Mouse (Mus musculus): ENCODE results near the gene Bricd5. TPM values are rescaled to one million over a fixed set of nuclear protein-coding genes. Genes with fewer than 3 reads are reported as not detected.

Bricd5 gene
- total and polyA plus RNA-seq, 3 experiments = 0.98 TPM; not detected in 2

DNA sequence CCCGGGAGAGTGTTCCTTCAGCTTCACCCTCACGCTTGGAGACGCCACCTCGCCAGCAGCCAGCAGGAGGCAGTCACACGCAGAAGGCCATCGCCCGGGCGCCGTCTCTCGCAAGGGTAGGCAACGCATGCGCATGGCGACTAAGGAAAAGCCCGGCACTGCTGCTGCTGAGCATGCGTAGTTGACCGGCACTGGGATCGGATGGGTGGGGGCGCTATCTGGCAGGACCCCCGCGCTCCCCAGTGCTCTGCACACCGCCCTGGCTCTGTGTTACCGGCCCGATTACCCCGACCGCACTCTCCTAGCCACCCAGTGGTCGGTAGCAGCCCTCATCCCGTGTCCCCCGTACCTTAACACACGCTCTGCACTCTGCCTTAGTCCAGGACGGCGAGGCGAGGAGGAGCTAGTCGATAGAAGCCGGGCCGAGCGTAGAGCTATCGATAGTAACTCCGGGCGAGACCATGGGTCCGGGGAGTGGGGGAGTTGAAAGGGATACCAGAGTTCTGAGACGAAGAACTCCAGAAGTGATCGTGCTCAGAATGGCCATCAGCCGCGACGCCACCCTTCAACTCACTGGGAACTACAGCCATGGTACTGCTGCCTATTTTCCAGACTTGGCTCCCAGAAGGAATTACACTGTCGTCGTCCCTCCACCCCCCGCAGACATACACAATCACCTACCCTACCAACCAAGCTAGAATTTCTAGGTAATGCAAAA lies 5.1 kb downstream of the Bricd5 start, which contains the start of gene Mlst8:
Gene Mlst8 (minus strand): TSS at position 416 of the 718 bp plus-strand sequence.
- no peaks in the 10 kb centered on the region for H3K79me2 ChIP-seq (replicated peaks; ENCODE audit: control insufficient read depth, extremely low read depth, insufficient read depth, poor library complexity, severe bottlenecking)
- H3K27me3 ChIP-seq (replicated peaks) = no peaks in the 10 kb centered on the region
- H3K36me3 ChIP-seq (replicated peaks in 1 of 2; ENCODE audit: control insufficient read depth in 1 of 2, insufficient read depth in 1 of 2, low read length in 1 of 2) = peaks cover 31 to 41% of the 10 kb centered on the region in 2 experiments
- dilution Hi-C loops (cut with MboI; ENCODE audit: extremely low pct_ligation_motif_present, extremely low pct_unique_long_range_greater_than_20kb, low sequenced_read_pairs) = no loop called here
- H3K9me3 ChIP-seq (replicated peaks; ENCODE audit: low read length) = no peaks in the 10 kb centered on the region
- TF ChIP-seq ZKSCAN1 (IDR thresholded peaks at IDR 0.05; ENCODE audit: borderline replicate concordance, low read depth, low read length) (no peak), RAD21 (IDR thresholded peaks at IDR 0.05; ENCODE audit: low read depth, low read length) (peak; percentile 61), POLR2AphosphoS2 (IDR thresholded peaks at IDR 0.05; ENCODE audit: low read depth, low read length) (no peak; the same call in 1 of the 2 replicates), NRF1 (IDR thresholded peaks at IDR 0.05; ENCODE audit: low read depth, low read length) (peak; percentile 98), KAT2A (IDR thresholded peaks at IDR 0.05; ENCODE audit: insufficient replicate concordance, low read length) (no peak), CHD2 (IDR thresholded peaks at IDR 0.05; ENCODE audit: low read length) (no peak), CHD1 (IDR thresholded peaks at IDR 0.05; ENCODE audit: low read depth, low read length) (peak; percentile 99), PAX5 (IDR thresholded peaks at IDR 0.05; ENCODE audit: low read length) (no peak), MXI1 (IDR thresholded peaks at IDR 0.05; ENCODE audit: low read depth, low read length) (peak; percentile 42), USF2 (conservative IDR thresholded peaks at IDR 0.05; ENCODE audit: low read depth, low read length) (no peak), JUND (conservative IDR thresholded peaks at IDR 0.05; ENCODE audit: low read depth, low read length) (peak; percentile 45; the same call in 1 of the 2 replicates), IRF4 (IDR thresholded peaks at IDR 0.05; ENCODE audit: low read depth, low read length) (0 out of 2 replicates have a peak, but pooled peaks have one; percentile 27), JUN (IDR thresholded peaks at IDR 0.05; ENCODE audit: insufficient read depth, low read depth, low read length) (no peak), ZC3H11A (IDR thresholded peaks at IDR 0.05; ENCODE audit: low read depth, low read length) (no peak), CTCF (conservative IDR thresholded peaks at IDR 0.05 in 1 of 2, IDR thresholded peaks at IDR 0.05 in 1 of 2; ENCODE audit: low read depth in 2 of 2, low read length in 2 of 2) (peak in 1 of 2 experiments; percentile 88; a peak in 3 of 4 replicates), EP300 (IDR thresholded peaks at IDR 0.05; ENCODE audit: low read length) (no peak), MAFK (IDR thresholded peaks at IDR 0.05; ENCODE audit: insufficient replicate concordance, low read length) (no peak), NELFE (IDR thresholded peaks at IDR 0.05; ENCODE audit: low read depth, low read length) (no peak; the same call in none of the 2 replicates), TBP (conservative IDR thresholded peaks at IDR 0.05; ENCODE audit: low read depth, low read length) (peak; percentile 34; the same call in 1 of the 2 replicates), MAX (IDR thresholded peaks at IDR 0.05; ENCODE audit: low read length) (no peak), E2F4 (IDR thresholded peaks at IDR 0.05; ENCODE audit: insufficient replicate concordance, low read depth, low read length) (no peak), MYC (IDR thresholded peaks at IDR 0.05; ENCODE audit: low read depth, low read length) (no peak), MAZ (IDR thresholded peaks at IDR 0.05; ENCODE audit: low read depth, low read length) (peak; percentile 80; the same call in 1 of the 2 replicates), HCFC1 (IDR thresholded peaks at IDR 0.05; ENCODE audit: low read depth, low read length) (peak; percentile 82), UBTF (IDR thresholded peaks at IDR 0.05; ENCODE audit: low read depth, low read length) (no peak), POLR2A (IDR thresholded peaks at IDR 0.05; ENCODE audit: low read depth, low read length) (peak; percentile 93), MEF2A (IDR thresholded peaks at IDR 0.05; ENCODE audit: borderline replicate concordance, low read depth, low read length) (peak; percentile 21; the same call in 1 of the 2 replicates), USF1 (IDR thresholded peaks at IDR 0.05; ENCODE audit: low read depth, low read length) (no peak), TCF12 (IDR thresholded peaks at IDR 0.05; ENCODE audit: low read depth, low read length) (peak; percentile 61), SIN3A (IDR thresholded peaks at IDR 0.05; ENCODE audit: low read length) (peak; percentile 57), ELF1 (IDR thresholded peaks at IDR 0.05; ENCODE audit: low read depth, low read length) (peak; percentile 73), ZMIZ1 (IDR thresholded peaks at IDR 0.05; ENCODE audit: low read depth, low read length) (peak; percentile 55; the same call in 1 of the 2 replicates), RCOR1 (conservative IDR thresholded peaks at IDR 0.05; ENCODE audit: low read depth, low read length) (no peak), ETS1 (conservative IDR thresholded peaks at IDR 0.05; ENCODE audit: low read depth, low read length) (no peak), SMC3 (IDR thresholded peaks at IDR 0.05; ENCODE audit: low read depth, low read length) (peak; percentile 74), ZNF384 (IDR thresholded peaks at IDR 0.05; ENCODE audit: low read depth, low read length) (no peak), BHLHE40 (IDR thresholded peaks at IDR 0.05; ENCODE audit: low read depth, low read length) (no peak), GABPA (IDR thresholded peaks at IDR 0.05; ENCODE audit: insufficient replicate concordance, low read depth, low read length) (no peak; the same call in 1 of the 2 replicates)
- peak within 1 kb of the TSS; percentile 72 to 81 (median 73) for H3K4me3 ChIP-seq (replicated peaks in 1 of 3; ENCODE audit: low read depth in 2 of 3, low read length in 2 of 3, poor library complexity in 1 of 3)
- H3K9ac ChIP-seq (ENCODE audit: insufficient read depth, low read depth) = peak within 1 kb of the TSS; percentile 61
- DNase-seq (ENCODE audit: extremely low read depth) = peak; percentile 96
- H3K27ac ChIP-seq (ENCODE audit: insufficient read depth, low read depth) = peak within 1 kb of the TSS; percentile 80
- peak within 1 kb of the TSS; percentile 77 for H3K4me2 ChIP-seq (ENCODE audit: insufficient read depth, low read depth, poor library complexity, severe bottlenecking)
- H3K4me1 ChIP-seq (ENCODE audit: control insufficient read depth in 1 of 2, insufficient read depth in 2 of 2) = peaks cover 7 to 21% of the 10 kb centered on the region in 2 experiments; a peak in 3 of 4 replicates
- in situ Hi-C loops (cut with MboI; ENCODE audit: low pct_ligation_motif_present, low pct_unique_long_range_greater_than_20kb, low sequenced_read_pairs) = loop anchor here (5.0 kb wide), 1 partner anchor 53 kb away; the partner anchor contains the start of gene Rab26
